Mouse (Mus musculus): Measurements from ENCODE around the gene Mpc1. TPM values are rescaled to one million over a fixed set of nuclear protein-coding genes. Genes with fewer than 3 reads are reported as not detected.

Mpc1 gene
- 383 and 451 TPM in 2 replicates for polyA plus RNA-seq (2015; fragmentation: Nextera tagmentation; extraction: Ambion mirVana)

DNA sequence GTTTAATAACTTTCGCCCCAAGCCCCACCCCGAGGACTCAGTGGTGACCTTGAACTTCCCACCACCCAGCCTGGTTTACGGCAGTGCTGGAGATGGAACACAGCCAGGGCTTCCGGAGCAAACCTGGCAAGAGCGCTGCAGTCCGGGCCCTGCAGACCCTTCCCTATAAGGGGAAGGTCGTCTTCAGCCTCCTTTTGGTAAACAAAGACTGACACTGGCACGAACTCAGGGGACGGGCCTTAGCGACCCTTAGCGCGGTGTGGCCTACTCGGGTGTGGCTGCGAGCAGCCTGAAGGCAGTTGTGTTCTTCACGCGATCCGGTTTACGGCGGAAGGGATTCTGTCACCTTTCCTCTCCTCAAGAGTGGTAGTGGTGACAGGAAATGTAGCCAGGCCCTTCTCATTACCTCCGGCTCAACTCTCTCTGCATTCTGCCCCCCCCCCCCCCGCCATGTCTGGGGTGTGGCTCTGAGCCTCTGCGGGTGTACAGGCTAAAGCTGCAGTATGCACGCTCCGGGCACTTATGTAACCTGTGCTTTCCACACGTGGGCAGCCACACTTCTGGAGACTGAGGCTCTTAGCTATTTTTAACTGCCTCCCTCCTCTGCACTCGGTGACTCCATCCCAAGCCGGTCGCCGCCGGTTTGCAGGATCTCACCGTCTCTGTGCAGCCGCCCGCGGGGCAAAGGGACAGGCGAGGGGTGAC, at the start of gene Mpc1:
Mpc1 (plus strand) TSS at position 84 of the 705 bp plus-strand sequence.

GRCm38 (mm10) chr17:8235743-8236142, 47.0 kb upstream of the Mpc1 start, which contains the start of gene Ccr6:
TSS of gene Ccr6 (plus strand) at chr17:8236043.

GRCm38 (mm10) chr17:8310838-8311614, 28.3 kb downstream of the Mpc1 start, which contains the start of gene Sft2d1:
TSS of gene Sft2d1 (plus strand) at chr17:8311102.

GRCm38 (mm10) chr17:8337159-8337558, 54.5 kb downstream of the Mpc1 start, which contains the start of gene Prr18:
TSS of gene Prr18 (plus strand) at chr17:8337459.

Other genes with a start within 250 kb of the Mpc1 start
- not detected in 2 replicates for gene Gm49673, start 135.1 kb upstream of the Mpc1 start, polyA plus RNA-seq (2015; fragmentation: Nextera tagmentation; extraction: Ambion mirVana)
- gene Rnaset2a, start 134.8 kb upstream of the Mpc1 start, polyA plus RNA-seq (2015; fragmentation: Nextera tagmentation; extraction: Ambion mirVana) = 24.5 and 25.5 TPM in 2 replicates
- gene Fgfr1op, start 117.4 kb upstream of the Mpc1 start, polyA plus RNA-seq (2015; fragmentation: Nextera tagmentation; extraction: Ambion mirVana) = 10.1 and 11.7 TPM in 2 replicates
- not detected in 2 replicates for gene Ccr6, start 46.9 kb upstream of the Mpc1 start, polyA plus RNA-seq (2015; fragmentation: Nextera tagmentation; extraction: Ambion mirVana)
- 81.3 and 91.8 TPM in 2 replicates for gene Sft2d1, start 28.2 kb downstream of the Mpc1 start, polyA plus RNA-seq (2015; fragmentation: Nextera tagmentation; extraction: Ambion mirVana)
- 0.06 TPM in 1 of 2 replicates, not detected in the other for gene Prr18, start 54.6 kb downstream of the Mpc1 start, polyA plus RNA-seq (2015; fragmentation: Nextera tagmentation; extraction: Ambion mirVana)
- gene T2, start 73.1 kb downstream of the Mpc1 start, polyA plus RNA-seq (2015; fragmentation: Nextera tagmentation; extraction: Ambion mirVana) = not detected in 2 replicates
- gene T, start 151.5 kb downstream of the Mpc1 start, polyA plus RNA-seq (2015; fragmentation: Nextera tagmentation; extraction: Ambion mirVana) = not detected in 2 replicates
- 1.3 and 1.4 TPM in 2 replicates for gene Pde10a, start 242.5 kb downstream of the Mpc1 start, polyA plus RNA-seq (2015; fragmentation: Nextera tagmentation; extraction: Ambion mirVana)

Data from urinary bladder, postnatal 0 days (tissue).